Mouse (Mus musculus): ENCODE results near the gene Cdk15. TPM values are rescaled to one million over a fixed set of nuclear protein-coding genes. Genes with fewer than 3 reads are reported as not detected.

The Cdk15 gene
- polyA plus RNA-seq, 1 experiment from 2014 or later = 0.32 TPM

- Histone ChIP-seq H3K27me3 (replicated peaks; ENCODE audit: control insufficient read depth, insufficient read depth, low read length) (no peaks in the 10 kb centered on the region), H3K4me3 (ENCODE audit: low read depth, low read length) (no peak overlapping the region), H3K9me3 (ENCODE audit: control insufficient read depth, low read length) (no peaks in the 10 kb centered on the region), H3K4me1 (replicated peaks; ENCODE audit: control insufficient read depth, insufficient read depth, low read length) (no peaks in the 10 kb centered on the region; the same call in 1 of the 2 replicates), H3K36me3 (ENCODE audit: control insufficient read depth, insufficient read depth, low read length) (no peaks in the 10 kb centered on the region), H3K27ac (ENCODE audit: low read depth) (no peak overlapping the region), H3K4me2 (ENCODE audit: low read length) (no peak overlapping the region), H3K9ac (ENCODE audit: low read length) (no peak overlapping the region)
- ATAC-seq (replicated peaks; ENCODE audit: low FRiP score, low TSS enrichment, low read depth) (no peak), DNase-seq (ENCODE audit: low spot score) (no peak)
- 45% methylated on average over 6 of the region's 6 CpGs for WGBS
Measured at GRCm38 (mm10) chr1:59394616-59395015, 137.9 kb downstream of the Cdk15 start.

- no peaks in the 10 kb centered on the region for H3K36me3 ChIP-seq (ENCODE audit: control insufficient read depth, insufficient read depth, low read length)
- no peaks in the 10 kb centered on the region for H3K27me3 ChIP-seq (replicated peaks; ENCODE audit: control insufficient read depth, insufficient read depth, low read length)
- H3K4me3 ChIP-seq (ENCODE audit: low read depth, low read length) = no peak overlapping the region
- WGBS = 38% methylated on average over 2 of the region's 2 CpGs
- no peaks in the 10 kb centered on the region for H3K9me3 ChIP-seq (ENCODE audit: control insufficient read depth, low read length)
- no peak overlapping the region for H3K4me2 ChIP-seq (ENCODE audit: low read length)
- no peak overlapping the region for H3K27ac ChIP-seq (ENCODE audit: low read depth)
- no peak for ATAC-seq (replicated peaks; ENCODE audit: low FRiP score, low TSS enrichment, low read depth)
- DNase-seq (ENCODE audit: low spot score) = no peak
- H3K4me1 ChIP-seq (replicated peaks; ENCODE audit: control insufficient read depth, insufficient read depth, low read length) = no peaks in the 10 kb centered on the region; the same call in 1 of the 2 replicates
- no peak overlapping the region for H3K9ac ChIP-seq (ENCODE audit: low read length)
Measured at GRCm38 (mm10) chr1:59395992-59396391, 139.3 kb downstream of the Cdk15 start.

DNA sequence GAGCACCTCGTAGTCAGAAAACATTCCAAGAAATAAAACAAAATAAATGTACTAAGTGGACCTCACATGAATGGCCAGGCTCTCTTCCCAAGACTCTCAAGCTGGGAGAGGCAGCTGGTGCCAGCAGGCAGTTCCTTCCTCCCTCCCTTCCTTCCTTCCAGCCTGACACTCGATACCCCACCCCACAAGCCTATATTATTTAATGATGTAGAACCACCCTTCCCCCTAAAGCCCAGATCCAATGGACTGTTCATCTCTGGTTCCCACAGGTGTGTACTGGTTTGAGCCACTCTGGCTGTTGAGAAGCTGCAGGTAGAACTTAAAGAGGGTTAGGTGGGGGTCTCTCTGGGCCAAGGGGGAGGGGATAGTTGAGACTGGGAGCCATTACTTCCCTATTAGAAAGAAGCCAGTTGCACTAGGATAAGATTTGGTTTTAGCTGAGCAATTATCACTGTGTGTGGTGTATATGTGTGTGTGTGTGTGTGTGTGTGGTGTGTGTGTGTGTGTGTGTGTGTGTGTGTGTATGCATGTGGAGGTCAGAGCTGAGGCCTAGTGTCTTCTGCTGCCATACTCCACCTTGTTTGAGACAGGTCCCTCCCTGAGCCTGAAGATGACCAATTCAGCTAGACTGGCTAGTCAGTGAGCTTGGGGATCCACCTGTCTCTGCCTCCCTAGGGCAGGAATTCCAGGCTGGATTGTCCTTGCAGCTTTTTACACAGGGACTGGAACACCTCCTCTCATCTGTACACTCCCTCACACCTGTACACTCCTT, 143.0 kb downstream of the Cdk15 start:
- Histone ChIP-seq H3K27ac (ENCODE audit: low read depth) (no peak overlapping the region), H3K4me2 (ENCODE audit: low read length) (no peak overlapping the region), H3K4me1 (replicated peaks; ENCODE audit: control insufficient read depth, insufficient read depth, low read length) (no peaks in the 10 kb centered on the region), H3K9ac (ENCODE audit: low read length) (no peak overlapping the region), H3K36me3 (ENCODE audit: control insufficient read depth, insufficient read depth, low read length) (no peaks in the 10 kb centered on the region), H3K27me3 (replicated peaks; ENCODE audit: control insufficient read depth, insufficient read depth, low read length) (no peaks in the 10 kb centered on the region), H3K4me3 (ENCODE audit: low read depth, low read length) (no peak overlapping the region), H3K9me3 (ENCODE audit: control insufficient read depth, low read length) (no peaks in the 10 kb centered on the region)
- 42% methylated on average over 2 of the region's 2 CpGs for WGBS
- DNase-seq (ENCODE audit: low spot score) = no peak
- no peak for ATAC-seq (replicated peaks; ENCODE audit: low FRiP score, low TSS enrichment, low read depth)

DNA sequence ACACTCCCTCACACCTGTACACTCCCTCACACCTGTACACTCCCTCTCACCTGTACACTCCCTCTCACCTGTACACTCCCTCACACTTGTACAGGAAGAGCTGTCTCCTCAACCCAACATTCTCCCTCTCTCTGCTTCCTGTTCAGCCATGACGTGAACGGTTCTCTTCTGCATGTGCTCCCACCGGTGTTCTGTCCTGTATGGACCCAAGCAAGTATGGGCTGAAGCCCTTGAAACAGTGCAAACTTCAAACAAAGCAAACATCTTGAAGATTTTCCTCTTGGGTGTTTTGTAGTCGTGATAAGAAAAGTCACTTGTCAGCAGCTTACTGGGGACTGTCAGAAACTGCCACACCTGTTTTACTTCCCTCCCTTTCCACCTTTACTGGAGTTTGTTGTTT, 144.5 kb downstream of the Cdk15 start:
- Histone ChIP-seq H3K4me2 (ENCODE audit: low read length) (no peak overlapping the region), H3K36me3 (ENCODE audit: control insufficient read depth, insufficient read depth, low read length) (no peaks in the 10 kb centered on the region), H3K27ac (ENCODE audit: low read depth) (no peak overlapping the region), H3K27me3 (replicated peaks; ENCODE audit: control insufficient read depth, insufficient read depth, low read length) (no peaks in the 10 kb centered on the region), H3K4me3 (ENCODE audit: low read depth, low read length) (no peak overlapping the region), H3K9ac (ENCODE audit: low read length) (no peak overlapping the region), H3K4me1 (replicated peaks; ENCODE audit: control insufficient read depth, insufficient read depth, low read length) (no peaks in the 10 kb centered on the region), H3K9me3 (ENCODE audit: control insufficient read depth, low read length) (no peaks in the 10 kb centered on the region)
- no peak for ATAC-seq (replicated peaks; ENCODE audit: low FRiP score, low TSS enrichment, low read depth)
- no peak for DNase-seq (ENCODE audit: low spot score)
- WGBS = 73% methylated on average over 4 of the region's 4 CpGs

Other genes starting within 250 kb of the Cdk15 start
- not detected in 2 replicates for gene C2cd6, start 162.0 kb upstream of the Cdk15 start, polyA plus RNA-seq (2014; fragmentation: Nextera tagmentation; extraction: Ambion mirVana)
- 40.3 and 43.6 TPM in 2 replicates for gene Tmem237, start 136.5 kb upstream of the Cdk15 start, polyA plus RNA-seq (2014; fragmentation: Nextera tagmentation; extraction: Ambion mirVana)
- 0.31 and 0.41 TPM in 2 replicates for gene Mpp4, start 93.5 kb upstream of the Cdk15 start, polyA plus RNA-seq (2014; fragmentation: Nextera tagmentation; extraction: Ambion mirVana)
- gene Als2, start 19.7 kb upstream of the Cdk15 start, polyA plus RNA-seq (2014; fragmentation: Nextera tagmentation; extraction: Ambion mirVana) = 9.6 and 10.1 TPM in 2 replicates
- gene Fzd7, start 225.5 kb downstream of the Cdk15 start, polyA plus RNA-seq (2014; fragmentation: Nextera tagmentation; extraction: Ambion mirVana) = 10.8 and 11.5 TPM in 2 replicates

All from intestine, embryonic 14.5 days (tissue).